Mouse (Mus musculus) layer of hippocampus, adult 9-10 months (tissue): ENCODE data around the gene Mpig6b.
A peak's percentile ranks its signal among the peaks of the same experiment; 100 is the strongest.

ENCODE experiments used
- DNase-seq: peaks from one replicate; pipeline ENCODE4 v3.0.0; 2022; ENCODE audit warnings: low spot score

The Mpig6b gene

GRCm38 (mm10) chr17:35058911-35059892 is 6.8 kb downstream of the Mpig6b start, which contains the start of gene Ddah2:
Ddah2 (plus strand) TSS chr17:35059035.
- no peak for DNase-seq

DNA sequence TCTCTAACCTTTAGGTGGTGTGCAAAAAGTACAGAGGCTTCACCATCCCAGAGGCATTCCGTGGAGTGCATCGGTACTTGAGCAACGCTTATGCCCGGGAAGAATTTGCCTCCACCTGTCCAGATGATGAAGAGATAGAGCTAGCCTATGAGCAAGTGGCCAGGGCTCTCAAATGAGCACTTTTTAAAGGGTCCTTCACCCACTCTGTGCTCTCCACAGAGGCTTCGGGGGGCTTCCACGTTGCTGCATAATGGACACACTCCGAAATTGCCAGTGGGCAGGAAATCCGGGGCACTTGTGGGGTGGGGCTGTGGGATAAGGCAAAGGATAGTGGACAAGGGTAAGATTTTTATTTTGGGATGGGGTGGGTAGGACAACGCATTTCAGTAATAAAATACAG is 7.7 kb downstream of the Mpig6b start:
- DNase-seq, result no peak

- DNase-seq, result no peak
Measured at GRCm38 (mm10) chr17:35057090-35057489, 8.9 kb downstream of the Mpig6b start.

DNA sequence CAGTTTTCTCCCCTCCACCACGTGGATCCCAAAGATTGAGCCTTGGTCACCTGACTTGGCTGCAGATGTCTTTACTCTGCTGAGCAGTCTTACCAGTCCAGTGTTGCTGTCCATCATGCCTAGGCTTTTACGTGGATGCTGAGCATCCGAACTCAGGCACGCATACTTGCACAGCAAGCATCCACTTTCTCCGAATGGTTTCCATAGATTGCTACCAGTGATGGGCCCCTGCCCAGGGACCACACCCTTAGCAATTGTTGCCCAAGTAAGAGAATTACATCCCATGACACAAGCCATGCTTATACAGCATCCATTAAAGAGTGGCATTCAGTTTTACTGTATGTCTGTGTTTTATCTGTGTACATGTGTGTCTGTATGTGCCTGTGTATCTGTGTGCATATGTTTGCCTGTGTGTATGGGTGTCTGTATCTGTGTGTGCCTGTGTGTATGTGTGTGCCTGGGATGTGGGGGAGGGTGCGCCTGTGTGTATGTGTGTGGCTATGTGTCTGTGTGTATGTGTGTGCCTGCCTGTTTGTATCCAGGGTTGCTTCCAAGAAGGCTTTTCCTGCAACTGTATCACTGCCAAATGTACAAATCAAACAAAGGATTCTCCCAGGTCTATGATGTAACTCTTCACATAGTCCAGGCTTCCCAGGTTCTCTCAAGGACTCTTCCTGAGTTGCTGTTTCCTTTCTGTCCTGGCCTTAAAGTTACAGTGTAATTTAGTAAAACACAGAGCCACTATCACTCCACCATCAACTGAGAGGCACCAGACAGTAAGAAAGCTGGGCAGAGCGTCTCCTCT is 10.1 kb downstream of the Mpig6b start:
- DNase-seq, result no peak

- DNase-seq, result no peak
Measured at GRCm38 (mm10) chr17:35052271-35052798, 13.6 kb downstream of the Mpig6b start.

DNA sequence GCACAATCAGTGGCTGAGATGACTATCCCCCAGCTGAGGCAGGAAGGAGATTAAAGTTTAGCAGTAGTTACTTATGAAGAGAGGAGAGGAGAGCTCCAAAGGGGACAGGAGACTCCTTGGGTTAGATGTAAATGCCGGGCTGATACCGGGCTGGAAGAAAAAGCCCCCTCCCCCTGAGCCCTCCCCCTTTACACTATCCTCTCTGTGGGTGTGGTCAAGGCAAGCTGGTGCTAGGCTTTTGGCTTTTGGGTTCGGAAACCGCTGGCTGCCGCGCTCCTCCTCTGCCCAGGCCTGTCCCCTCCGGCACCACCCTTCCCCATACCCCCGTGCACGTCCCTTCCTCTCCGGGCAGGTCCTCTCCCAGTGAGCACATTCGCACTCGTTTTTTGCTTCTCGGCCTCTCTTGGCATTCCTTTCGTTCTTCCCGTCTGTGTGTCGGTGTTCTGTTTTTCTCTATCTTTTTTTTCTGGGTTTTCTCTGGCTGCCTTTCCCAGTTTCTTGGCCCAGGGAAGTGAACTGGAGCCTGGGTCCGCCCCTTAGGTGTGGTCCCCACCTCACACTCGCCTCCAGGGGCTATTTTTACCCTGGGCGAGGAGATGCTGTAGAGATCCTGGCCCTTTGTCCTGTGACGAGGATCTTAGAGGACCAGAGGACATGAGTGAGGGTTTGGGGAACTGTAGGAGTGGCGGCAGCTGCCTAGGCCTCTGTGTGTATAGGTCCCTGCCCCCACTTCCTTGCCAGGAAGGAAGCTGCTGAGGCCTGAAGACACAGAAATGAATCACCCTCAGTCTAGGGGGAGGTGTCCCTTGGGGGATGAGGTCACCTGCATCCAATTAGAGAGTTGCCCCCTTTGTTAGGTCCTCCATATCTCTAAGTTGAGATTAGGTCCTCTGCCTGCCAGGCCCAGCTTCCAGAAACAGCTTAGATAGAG is 14.6 kb downstream of the Mpig6b start:
- no peak for DNase-seq

DNA sequence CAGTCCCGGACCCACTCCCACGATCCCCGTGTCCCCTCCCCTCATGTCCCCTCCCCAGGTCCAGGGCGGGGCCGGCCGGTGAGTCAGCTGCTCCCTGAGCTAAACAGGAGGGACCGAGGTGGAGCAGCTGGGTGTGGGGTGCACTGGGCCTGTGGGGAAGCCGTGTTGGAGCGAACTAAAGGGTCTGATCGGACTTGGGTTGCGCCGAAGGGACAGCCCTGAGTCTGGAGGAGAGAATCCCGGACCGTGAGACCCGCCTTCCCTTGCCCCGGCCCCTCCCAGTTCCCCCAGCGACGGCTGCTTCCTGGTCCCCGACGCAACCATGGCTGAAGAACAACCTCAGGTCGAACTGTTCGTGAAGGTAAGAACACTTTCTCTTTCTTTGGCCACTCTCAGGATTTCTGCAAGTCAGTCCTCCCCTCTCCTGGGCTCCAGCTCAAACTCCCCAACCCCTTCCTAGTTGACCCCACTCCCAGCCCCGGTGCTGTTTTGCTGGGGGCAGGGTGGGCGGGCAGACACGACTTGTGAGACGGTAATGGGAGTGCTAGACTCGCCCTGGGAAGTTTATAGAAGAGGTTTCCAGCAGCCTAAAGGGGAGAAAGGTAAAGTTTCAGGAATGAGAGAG is 15.7 kb downstream of the Mpig6b start:
- no peak for DNase-seq

DNA sequence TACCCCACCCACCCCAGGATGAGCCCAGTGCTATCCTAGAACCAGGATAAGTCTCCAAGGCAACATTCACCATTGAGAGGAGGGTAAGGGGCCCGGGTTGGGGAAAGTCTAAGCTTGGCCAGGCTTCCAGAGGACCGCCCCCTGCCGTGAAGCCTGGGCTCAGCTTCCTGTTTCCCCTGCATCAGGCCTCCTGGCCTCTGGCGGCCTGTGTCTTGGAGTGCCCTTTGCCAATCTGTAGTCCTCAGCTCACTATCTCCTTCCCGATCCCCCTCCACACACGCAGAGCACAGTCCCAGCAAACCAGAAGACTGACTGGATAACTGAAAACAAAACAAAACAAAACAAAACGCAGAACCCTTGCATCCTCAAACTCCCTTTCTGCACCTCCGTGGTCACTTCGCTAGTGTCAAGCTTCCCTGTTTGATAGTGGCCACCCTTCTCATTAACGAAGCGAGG is 16.4 kb downstream of the Mpig6b start, which contains the start of gene Clic1:
TSS of gene Clic1 (plus strand) at position 406 of the 456 bp plus-strand sequence.
- no peak for DNase-seq

DNA sequence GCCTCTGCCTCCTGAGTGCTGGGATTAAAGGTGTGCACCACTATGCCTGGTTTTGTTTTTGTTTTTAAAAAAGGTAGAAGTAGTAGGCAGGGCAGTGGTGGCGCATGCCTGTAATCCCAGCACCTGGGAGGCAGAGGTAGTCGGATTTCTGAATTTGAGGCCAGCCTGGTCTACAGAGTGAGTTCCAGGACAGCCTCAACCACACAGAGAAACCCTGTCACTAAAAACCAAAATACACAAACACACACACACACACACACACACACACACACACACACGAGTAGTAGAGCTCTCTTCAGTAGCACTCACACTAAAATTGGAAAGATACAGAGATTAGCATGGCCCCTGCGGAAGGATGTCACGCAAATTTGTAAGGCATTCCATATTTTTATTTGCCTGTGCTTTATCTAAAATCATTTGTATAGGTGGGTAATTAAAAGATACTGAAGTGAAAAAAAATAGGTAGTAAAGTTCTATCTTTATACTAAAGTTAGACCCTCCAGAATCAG is 17.0 kb downstream of the Mpig6b start:
- DNase-seq, result no peak

DNA sequence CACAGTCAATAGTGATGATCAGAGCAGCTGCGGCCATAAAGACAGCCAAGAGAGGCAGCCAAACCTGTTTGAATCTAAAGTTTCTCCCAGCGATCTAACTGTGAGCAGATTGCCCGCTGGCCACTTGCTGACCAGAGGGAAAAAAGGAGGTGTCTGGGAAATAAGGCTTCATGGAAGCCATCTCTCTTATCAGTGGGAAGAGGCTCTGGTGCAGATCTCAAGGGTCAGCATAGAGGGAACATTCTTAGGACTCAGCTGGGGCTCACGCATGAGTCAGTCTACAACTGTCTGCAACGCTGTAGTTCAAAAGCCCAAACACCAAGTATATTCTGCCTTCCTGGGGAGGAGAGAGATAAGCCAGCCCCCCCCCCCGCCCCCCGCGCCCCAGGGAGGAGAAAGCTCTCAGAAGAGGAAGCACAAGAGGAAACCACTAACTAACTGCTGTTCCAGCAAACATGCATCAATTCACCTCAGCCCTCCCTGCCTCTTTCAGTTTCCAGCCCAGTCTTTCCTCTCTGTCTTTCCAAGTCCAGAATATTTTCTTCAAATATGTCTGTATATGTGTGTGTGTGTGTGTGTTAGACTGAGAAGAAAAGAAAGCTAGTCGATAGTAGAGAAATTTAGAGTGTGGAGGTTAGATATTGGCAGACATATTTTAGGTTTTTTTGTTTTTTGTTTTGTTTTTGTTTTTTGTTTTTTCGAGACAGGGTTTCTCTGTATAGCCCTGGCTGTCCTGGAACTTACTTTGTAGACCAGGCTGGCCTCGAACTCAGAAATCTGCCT is 17.6 kb downstream of the Mpig6b start:
- no peak for DNase-seq

DNA sequence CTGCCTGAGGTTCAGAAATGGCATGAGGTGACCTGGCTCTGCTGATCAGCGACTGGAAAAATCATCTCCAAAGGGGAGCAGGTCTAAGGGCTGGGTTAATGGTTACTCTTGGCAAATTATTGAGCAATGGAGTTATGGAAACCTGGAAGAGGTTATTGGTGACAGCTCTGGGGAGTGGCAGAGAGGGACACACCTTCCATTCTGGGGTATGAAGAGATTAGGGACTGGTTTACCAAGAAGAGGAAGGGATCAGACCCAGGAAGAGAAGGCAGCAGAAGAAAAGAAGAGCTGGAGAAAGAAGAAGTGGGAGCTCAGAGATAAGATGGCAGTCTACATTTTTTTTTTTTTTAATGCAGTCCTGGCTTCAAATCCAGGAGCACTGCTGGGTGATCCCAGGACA is 18.3 kb downstream of the Mpig6b start:
- no peak for DNase-seq

DNA sequence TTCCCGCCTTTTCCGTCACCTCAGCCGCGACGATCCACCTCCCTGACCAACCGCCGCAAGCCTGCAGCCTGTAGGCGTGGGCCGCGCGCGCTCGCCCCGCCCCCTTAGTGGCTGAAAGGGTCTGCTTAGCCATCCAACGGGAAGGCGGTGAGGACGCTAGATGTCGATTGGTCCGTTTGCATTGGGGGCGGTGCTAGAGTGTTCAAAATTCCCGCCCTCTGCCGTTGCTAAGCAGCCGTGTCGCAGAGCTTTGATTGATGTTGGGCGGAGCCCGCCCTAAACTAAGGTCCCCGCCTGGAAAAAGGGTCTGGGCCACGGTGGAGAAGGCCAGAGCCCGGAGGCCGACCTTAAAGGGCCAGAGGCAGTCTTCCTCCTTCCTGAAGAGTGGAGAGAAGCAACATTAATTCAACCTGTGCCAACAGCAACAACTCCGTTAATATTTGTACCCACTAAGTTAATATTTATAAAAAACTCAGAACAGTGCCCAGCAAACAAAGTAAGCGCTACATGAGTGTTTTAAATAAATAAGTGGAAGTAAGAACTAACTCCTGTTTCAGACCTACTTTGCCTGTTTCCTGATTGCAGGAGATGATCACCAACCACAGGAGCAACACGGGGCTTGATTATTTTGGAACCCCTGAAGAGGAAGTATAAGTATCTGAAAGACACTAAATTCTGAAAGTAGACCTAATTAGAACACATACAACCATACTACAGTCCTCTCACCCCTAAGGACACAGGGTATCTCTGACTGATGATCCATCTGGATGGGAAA is 19.1 kb downstream of the Mpig6b start, which contains the start of gene Msh5:
TSS of gene Msh5 (minus strand) at position 65 of the 775 bp plus-strand sequence.
- peak; percentile 79 for DNase-seq

DNA sequence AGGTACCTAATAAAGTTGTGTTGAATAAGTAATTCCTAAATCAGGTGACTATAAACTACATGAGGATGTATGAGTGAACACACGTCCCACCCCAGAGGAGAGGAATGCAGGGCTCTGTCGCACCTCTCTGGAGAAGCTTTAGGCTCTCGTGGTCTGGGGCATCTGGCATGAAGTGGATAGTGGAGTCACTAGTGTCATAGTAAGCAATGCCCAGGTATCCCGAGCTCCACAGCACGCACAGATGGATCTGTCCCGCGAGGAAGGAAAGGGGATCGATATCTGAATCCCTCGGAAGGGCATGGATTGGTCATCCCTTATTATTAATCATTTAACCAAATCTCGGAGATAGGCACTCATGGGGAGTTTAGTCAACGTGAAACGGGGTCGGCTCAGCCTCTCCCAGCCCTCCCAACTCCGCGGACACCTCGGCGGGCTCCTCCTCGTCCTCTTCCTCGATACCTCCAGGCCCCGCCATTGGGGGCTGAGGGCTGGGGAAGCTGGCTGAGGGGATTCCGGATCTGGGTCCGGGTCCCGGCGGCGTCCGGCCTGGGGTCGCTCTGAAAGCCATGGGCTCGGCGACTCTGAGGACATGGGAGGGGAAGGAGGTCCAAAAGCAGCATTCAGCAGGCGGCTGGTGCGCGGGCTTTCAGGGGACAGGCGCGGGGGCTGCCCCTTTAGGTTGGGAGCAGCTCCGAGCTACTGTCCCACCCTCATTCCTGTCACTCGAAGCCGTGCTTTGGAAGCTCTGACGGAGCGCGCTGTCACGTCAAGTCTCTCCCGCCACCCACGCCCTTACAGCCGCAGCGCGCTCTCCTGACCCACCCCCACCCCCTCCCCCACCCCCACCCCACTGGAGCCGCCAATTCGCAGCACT is 19.9 kb downstream of the Mpig6b start:
- DNase-seq, result no peak

DNA sequence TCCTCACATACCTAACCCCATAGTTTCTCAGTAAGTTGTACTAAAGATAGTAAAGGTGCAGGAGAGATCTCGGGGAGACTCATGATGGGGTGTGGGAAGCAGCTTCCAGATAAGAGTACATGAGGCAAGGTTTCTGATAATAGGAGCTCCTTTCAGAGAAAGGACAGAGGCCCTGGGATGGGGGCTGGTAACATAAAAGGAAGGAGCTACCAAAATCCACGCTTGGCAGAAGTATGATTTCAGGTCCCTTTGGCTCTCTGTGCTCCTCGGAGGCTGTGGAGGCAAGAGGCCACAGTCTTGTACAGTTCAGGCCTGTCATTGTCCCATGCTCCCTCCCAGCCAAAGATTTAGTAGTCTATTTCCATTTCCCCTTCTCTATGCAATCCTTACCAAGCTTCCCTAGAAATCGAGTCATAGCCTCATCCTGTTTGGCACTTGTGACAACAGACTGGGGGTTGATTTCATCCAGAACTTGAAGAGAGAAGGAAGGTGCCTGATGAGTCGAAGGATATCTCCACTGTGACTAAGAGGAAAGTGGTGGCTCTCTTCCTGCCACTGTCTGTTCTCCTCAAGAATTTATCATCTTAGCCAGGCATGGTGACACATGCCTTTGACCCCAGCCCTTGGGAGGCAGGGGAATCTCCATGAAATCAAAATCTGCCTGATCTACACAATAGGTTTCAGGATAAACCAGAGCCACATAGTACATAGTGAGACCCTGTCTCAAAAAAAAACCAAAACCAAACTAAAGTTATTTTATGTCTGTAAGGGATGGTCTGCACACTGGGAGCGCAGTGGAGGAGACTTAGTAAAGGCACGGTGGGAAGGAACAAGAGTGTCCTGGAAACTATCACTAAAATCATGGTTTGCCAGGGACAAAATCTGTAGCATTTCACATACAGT is 20.8 kb downstream of the Mpig6b start:
- no peak for DNase-seq

GRCm38 (mm10) chr17:35043794-35044193 is 22.2 kb downstream of the Mpig6b start:
- DNase-seq, result no peak

GRCm38 (mm10) chr17:35039121-35039873 is 26.7 kb downstream of the Mpig6b start:
- no peak for DNase-seq
